Mouse (Mus musculus): ENCODE data around the gene Prm2. TPM values are rescaled to one million over a fixed set of nuclear protein-coding genes. Genes with fewer than 3 reads are reported as not detected.

Prm2 gene
- polyA plus RNA-seq, 1 experiment from 2014 or later = not detected

DNA sequence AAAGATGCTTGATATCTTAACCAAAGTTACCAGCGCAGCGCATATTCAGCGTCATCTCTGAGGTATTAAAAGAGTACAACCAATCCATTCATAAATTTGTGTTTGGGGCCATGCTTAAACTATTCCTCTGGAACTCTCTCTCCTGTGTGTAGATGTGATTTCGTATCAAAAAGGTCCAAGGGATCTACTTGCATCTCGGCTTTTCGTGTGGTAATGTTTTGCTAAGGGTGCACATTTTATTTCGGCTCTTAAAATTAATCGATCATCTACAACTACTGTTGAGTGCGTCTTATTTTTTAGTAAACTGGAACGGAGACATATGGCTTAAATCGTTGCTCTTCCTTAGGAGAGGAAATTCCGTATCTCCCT, 38.6 kb upstream of the Prm2 start:
- 10% methylated on average over 12 of the region's 12 CpGs for WGBS
- Histone ChIP-seq H3K9ac (peak overlapping the region; percentile 91), H3K4me3 (peak overlapping the region; percentile 90), H3K4me2 (peak overlapping the region; percentile 94), H3K27me3 (replicated peaks) (no peaks in the 10 kb centered on the region), H3K4me1 (peaks cover 51% of the 10 kb centered on the region), H3K27ac (replicated peaks) (peak overlapping the region; percentile 83; the same call in 1 of the 2 replicates), H3K9me3 (no peaks in the 10 kb centered on the region), H3K36me3 (no peaks in the 10 kb centered on the region)
- ATAC-seq (ENCODE audit: extremely low read depth, insufficient number of reproducible peaks, low FRiP score, low TSS enrichment) = no peak

DNA sequence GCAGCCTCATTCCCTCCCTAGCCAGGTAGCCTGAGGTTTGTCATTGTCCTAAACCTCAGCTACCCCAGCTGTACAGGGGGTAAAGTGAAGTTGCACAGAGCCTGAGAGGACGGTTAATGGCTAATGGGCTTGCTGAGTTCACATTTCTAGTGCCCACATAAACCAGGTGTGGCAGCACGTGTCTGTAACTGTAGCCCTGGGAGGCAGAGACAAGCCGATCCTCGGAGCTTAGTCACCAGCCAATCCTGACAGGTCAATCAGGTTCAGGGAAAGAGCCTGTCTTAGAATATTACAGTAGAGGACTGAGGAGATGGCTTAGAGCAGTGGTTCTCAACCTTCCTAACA, 32.5 kb upstream of the Prm2 start:
- H3K4me1 ChIP-seq = no peaks in the 10 kb centered on the region
- no peak overlapping the region for H3K9ac ChIP-seq
- 59% methylated on average over 4 of the region's 4 CpGs for WGBS
- ATAC-seq (ENCODE audit: extremely low read depth, insufficient number of reproducible peaks, low FRiP score, low TSS enrichment) = no peak
- H3K4me3 ChIP-seq = no peak overlapping the region
- H3K27ac ChIP-seq (replicated peaks) = no peak overlapping the region
- no peaks in the 10 kb centered on the region for H3K9me3 ChIP-seq
- no peak overlapping the region for H3K4me2 ChIP-seq
- no peaks in the 10 kb centered on the region for H3K36me3 ChIP-seq
- no peaks in the 10 kb centered on the region for H3K27me3 ChIP-seq (replicated peaks)

DNA sequence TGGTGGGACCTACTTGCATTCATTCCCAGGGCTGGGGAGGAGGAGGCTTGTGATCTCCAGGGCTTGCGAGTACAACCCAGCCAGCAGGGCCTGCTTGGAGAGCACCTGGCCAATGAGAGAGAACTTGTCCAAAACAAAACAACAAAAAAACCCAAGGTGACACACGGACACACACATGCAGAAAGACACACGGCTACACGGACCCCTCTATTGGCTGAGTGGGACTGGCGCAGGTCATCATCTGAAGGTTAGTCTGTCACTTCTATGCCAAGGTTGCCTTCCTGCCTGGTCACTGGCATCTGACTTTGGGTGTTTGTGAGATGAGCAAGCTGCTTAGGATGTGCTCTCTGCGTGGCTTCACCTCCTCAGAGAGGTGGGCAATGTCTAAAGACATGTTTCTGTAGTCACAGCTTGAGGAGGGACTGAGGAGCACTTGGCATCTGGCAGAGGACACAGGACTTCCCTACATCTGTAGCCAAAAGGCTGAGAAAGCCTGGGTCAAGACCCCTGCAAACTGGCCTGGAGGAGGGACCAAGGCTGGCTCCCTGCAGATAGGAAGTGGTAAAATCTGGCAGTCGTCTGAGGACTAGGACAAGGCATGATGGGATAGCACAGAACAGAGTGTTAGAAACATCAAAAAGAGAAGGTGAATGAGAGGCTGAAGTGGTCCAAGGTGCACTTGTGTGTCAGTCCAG, 32.0 kb upstream of the Prm2 start:
- Histone ChIP-seq H3K4me3 (no peak overlapping the region), H3K9me3 (no peaks in the 10 kb centered on the region), H3K27ac (replicated peaks) (no peak overlapping the region), H3K4me2 (no peak overlapping the region), H3K36me3 (no peaks in the 10 kb centered on the region), H3K9ac (no peak overlapping the region), H3K27me3 (replicated peaks) (no peaks in the 10 kb centered on the region), H3K4me1 (no peaks in the 10 kb centered on the region)
- ATAC-seq (ENCODE audit: extremely low read depth, insufficient number of reproducible peaks, low FRiP score, low TSS enrichment) = no peak
- 73% methylated on average over 7 of the region's 7 CpGs for WGBS

DNA sequence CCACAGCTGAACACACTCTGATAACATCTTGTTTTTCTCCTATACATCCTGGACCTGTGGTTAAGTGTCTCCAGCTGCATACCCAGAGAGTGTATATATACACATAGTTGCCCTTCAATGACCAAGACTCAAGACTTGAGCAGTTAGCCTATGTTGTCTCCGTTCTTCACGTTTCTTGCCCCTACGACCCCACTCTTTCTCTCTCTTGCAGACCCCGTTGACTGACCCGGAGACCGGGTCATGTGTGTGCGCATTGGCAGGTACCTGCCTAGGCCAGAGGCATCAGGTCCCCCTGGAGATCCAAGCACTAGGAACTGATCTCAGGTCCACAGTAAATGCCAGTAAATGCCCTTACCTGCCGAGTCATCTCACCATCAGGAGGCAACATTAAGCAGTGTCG, 31.3 kb upstream of the Prm2 start:
- Histone ChIP-seq H3K27me3 (replicated peaks) (no peaks in the 10 kb centered on the region), H3K9ac (no peak overlapping the region), H3K27ac (replicated peaks) (no peak overlapping the region), H3K36me3 (no peaks in the 10 kb centered on the region), H3K4me2 (no peak overlapping the region), H3K4me3 (no peak overlapping the region), H3K9me3 (no peaks in the 10 kb centered on the region), H3K4me1 (no peaks in the 10 kb centered on the region)
- ATAC-seq (ENCODE audit: extremely low read depth, insufficient number of reproducible peaks, low FRiP score, low TSS enrichment) = no peak
- WGBS = 87% methylated on average over 9 of the region's 9 CpGs

DNA sequence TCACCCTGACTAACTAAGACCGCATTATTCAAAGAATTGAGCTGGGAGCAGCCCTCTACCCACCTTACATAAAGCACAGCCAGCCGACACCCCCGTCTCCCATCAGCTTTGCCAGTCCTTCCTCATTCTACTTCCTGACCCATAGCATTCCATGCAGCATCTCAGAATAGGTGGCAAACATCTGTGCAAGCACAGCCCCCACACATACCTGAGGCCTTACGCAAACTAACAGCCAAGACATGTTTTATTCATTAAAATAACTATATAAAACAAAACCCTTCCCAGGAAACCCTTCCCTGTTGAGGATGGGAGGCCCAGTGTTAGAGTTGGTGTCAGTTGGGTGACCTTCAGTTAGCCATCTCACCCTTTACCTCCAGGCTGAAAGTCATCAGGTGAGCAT, 29.9 kb upstream of the Prm2 start:
- WGBS = 77% methylated on average over 4 of the region's 4 CpGs

DNA sequence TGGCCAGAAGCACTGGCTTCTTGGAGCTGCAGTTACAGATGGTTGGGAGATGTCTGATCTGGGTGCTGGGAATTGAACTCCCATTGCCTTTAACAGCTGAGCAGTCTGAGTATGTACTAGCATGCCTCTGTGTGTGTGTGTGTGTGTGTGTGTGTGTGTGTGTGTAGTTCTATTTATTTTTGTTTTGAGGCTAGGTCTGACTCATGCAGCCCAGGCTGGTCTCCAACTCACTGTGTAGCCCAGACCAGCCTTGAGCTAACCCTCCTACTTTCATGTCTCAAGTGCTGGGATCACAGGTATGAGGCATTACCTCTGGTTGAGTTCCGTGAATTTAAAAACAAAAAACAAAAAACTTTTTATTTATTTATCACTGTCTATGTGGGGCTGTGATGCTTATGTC, 28.6 kb upstream of the Prm2 start:
- Histone ChIP-seq H3K4me3 (no peak overlapping the region), H3K36me3 (no peaks in the 10 kb centered on the region), H3K4me1 (peaks cover 15% of the 10 kb centered on the region), H3K9me3 (no peaks in the 10 kb centered on the region), H3K27ac (replicated peaks) (no peak overlapping the region), H3K9ac (no peak overlapping the region), H3K4me2 (no peak overlapping the region), H3K27me3 (replicated peaks) (no peaks in the 10 kb centered on the region)
- 76% methylated on average over 1 of the region's 1 CpGs for WGBS
- ATAC-seq (ENCODE audit: extremely low read depth, insufficient number of reproducible peaks, low FRiP score, low TSS enrichment) = no peak

More for the DNA sequence above, 29.9 kb upstream of the Prm2 start:
- H3K4me3 ChIP-seq = no peak overlapping the region
- no peak overlapping the region for H3K9ac ChIP-seq
- H3K27ac ChIP-seq (replicated peaks) = no peak overlapping the region
- H3K27me3 ChIP-seq (replicated peaks) = no peaks in the 10 kb centered on the region
- H3K4me1 ChIP-seq = 0 out of 2 replicates have a peak, but pooled peaks cover 3% of the 10 kb centered on the region
- H3K4me2 ChIP-seq = no peak overlapping the region
- no peaks in the 10 kb centered on the region for H3K36me3 ChIP-seq
- no peak for ATAC-seq (ENCODE audit: extremely low read depth, insufficient number of reproducible peaks, low FRiP score, low TSS enrichment)
- H3K9me3 ChIP-seq = no peaks in the 10 kb centered on the region

DNA sequence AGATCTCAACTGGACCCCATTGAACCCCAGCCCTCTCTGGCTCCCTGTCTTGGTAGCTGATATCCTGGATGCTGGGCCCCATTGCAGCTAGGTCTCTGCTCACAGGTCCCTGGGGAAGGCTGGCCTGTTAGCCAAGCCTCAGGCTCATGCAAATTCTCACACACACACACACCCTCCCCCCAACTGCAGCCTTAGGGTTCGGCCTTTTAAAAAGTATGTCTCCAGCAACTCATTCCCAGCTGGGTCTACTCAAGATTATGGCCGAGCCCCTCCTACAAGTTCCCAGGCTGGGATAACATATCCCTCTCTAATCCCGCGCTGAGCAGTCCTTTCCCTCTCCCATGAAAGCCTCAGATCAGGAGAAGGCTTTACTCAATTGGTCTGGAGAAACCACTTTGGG, 25.5 kb upstream of the Prm2 start:
- 50% methylated on average over 4 of the region's 4 CpGs for WGBS
- Histone ChIP-seq H3K9me3 (no peaks in the 10 kb centered on the region), H3K36me3 (no peaks in the 10 kb centered on the region), H3K4me2 (no peak overlapping the region), H3K4me1 (peaks cover 28% of the 10 kb centered on the region), H3K27ac (replicated peaks) (no peak overlapping the region), H3K27me3 (replicated peaks) (no peaks in the 10 kb centered on the region), H3K9ac (no peak overlapping the region), H3K4me3 (no peak overlapping the region)
- ATAC-seq (ENCODE audit: extremely low read depth, insufficient number of reproducible peaks, low FRiP score, low TSS enrichment) = no peak

DNA sequence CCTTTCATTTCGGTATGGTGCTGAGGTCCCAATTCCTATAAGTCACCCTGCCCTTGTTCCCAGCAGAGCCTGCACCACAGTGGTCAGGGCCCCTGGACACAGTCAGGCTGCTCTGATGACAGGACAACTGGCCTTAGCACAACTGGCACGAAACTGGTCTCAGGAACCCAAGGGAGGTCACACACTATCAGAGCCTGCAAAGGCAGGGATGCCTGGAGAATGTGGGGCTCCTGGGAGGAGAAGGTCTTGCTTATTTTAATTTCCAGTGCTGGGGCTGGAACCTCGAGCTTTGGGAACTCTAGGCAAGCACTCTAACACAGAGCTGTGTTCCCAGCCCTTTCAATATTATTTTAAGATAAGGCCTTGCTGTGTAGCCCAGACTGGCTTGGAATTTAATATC, 24.0 kb upstream of the Prm2 start:
- Histone ChIP-seq H3K27me3 (replicated peaks) (no peaks in the 10 kb centered on the region), H3K9me3 (no peaks in the 10 kb centered on the region), H3K9ac (no peak overlapping the region), H3K4me3 (no peak overlapping the region), H3K36me3 (no peaks in the 10 kb centered on the region), H3K27ac (replicated peaks) (peak overlapping the region; percentile 43; the same call in 1 of the 2 replicates), H3K4me2 (no peak overlapping the region), H3K4me1 (peaks cover 30% of the 10 kb centered on the region)
- WGBS = 34% methylated on average over 3 of the region's 3 CpGs
- no peak for ATAC-seq (ENCODE audit: extremely low read depth, insufficient number of reproducible peaks, low FRiP score, low TSS enrichment)

DNA sequence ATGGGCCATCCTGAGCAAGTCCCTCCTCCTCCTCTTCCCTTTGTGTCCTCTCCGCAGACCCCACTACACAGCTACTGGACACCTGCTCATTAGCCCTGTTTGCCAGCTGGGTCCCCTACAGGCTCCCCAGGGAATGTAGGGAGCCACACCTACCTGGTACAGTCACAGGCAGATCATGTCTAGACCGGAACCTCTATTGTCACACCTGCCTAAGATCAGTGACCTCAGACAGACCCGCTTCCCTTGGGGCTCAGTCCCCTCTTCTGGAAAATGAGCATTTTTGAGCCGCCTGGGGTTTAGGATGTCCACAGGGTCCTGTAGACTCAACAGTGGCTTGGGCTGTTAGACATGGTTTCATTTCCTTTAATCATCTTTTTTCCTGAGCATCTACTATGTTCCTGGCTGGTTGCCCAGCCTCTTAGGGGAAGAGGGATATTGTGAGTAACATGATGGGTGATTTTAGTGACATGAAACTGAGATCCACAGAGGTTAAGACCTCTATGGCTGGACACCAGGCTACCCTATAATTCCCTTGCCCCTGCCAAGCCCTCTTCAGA, 22.7 kb upstream of the Prm2 start:
- Histone ChIP-seq H3K9ac (no peak overlapping the region), H3K36me3 (no peaks in the 10 kb centered on the region), H3K4me1 (peaks cover 38% of the 10 kb centered on the region), H3K27ac (replicated peaks) (no peak overlapping the region), H3K4me2 (no peak overlapping the region), H3K27me3 (replicated peaks) (no peaks in the 10 kb centered on the region), H3K9me3 (no peaks in the 10 kb centered on the region), H3K4me3 (no peak overlapping the region)
- ATAC-seq (ENCODE audit: extremely low read depth, insufficient number of reproducible peaks, low FRiP score, low TSS enrichment) = no peak
- 82% methylated on average over 4 of the region's 4 CpGs for WGBS

DNA sequence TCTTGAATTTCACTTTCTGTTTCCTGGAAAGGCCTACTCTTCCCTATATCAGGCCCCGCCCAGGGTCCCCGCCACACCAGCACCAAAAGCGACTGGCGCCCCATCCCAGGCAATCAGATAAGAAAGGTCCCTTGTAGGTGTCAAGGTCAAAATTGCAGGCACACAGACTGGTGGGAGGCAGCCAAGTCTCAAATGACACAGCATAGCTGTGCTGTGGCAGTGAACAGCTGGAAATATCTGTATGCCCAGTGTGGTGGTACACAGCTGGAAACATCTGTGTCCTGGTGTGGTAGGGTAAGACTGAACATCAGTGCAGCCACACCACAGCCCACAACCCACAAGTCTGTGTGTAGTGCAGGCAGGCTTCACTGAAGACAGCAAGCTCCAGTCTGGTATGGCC, 18.9 kb upstream of the Prm2 start:
- no peak overlapping the region for H3K4me3 ChIP-seq
- H3K9me3 ChIP-seq = no peaks in the 10 kb centered on the region
- ATAC-seq (ENCODE audit: extremely low read depth, insufficient number of reproducible peaks, low FRiP score, low TSS enrichment) = no peak
- 38% methylated on average over 4 of the region's 4 CpGs for WGBS
- no peaks in the 10 kb centered on the region for H3K36me3 ChIP-seq
- H3K27me3 ChIP-seq (replicated peaks) = peaks cover 5% of the 10 kb centered on the region; the same call in 1 of the 2 replicates
- no peak overlapping the region for H3K9ac ChIP-seq
- no peak overlapping the region for H3K27ac ChIP-seq (replicated peaks)
- H3K4me2 ChIP-seq = no peak overlapping the region
- peaks cover 37% of the 10 kb centered on the region for H3K4me1 ChIP-seq

DNA sequence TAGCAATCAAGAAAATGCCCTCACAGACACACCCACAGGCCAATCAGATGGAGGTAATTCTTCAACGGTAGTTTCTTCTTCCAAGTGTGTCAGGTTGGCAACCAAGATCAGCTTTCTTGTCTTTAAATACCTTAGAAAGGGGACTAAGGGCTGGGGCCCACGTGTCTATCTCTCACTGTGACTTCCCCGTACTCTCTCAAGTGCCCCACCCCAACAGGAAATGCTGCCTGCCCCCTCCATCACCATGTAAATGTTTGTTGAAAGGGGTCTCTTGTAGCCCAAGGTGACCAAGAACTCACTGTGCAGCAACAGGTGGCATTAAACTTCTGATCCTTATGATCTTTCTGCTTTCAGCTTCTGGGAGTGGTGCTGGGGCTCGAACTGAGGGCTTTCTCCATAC, 17.8 kb upstream of the Prm2 start:
- Histone ChIP-seq H3K4me3 (no peak overlapping the region), H3K4me1 (peaks cover 30% of the 10 kb centered on the region), H3K36me3 (no peaks in the 10 kb centered on the region), H3K9ac (no peak overlapping the region), H3K4me2 (no peak overlapping the region), H3K27me3 (replicated peaks) (peaks cover 5% of the 10 kb centered on the region; the same call in 1 of the 2 replicates), H3K27ac (replicated peaks) (no peak overlapping the region), H3K9me3 (no peaks in the 10 kb centered on the region)
- WGBS = 75% methylated on average over 4 of the region's 4 CpGs
- no peak for ATAC-seq (ENCODE audit: extremely low read depth, insufficient number of reproducible peaks, low FRiP score, low TSS enrichment)

DNA sequence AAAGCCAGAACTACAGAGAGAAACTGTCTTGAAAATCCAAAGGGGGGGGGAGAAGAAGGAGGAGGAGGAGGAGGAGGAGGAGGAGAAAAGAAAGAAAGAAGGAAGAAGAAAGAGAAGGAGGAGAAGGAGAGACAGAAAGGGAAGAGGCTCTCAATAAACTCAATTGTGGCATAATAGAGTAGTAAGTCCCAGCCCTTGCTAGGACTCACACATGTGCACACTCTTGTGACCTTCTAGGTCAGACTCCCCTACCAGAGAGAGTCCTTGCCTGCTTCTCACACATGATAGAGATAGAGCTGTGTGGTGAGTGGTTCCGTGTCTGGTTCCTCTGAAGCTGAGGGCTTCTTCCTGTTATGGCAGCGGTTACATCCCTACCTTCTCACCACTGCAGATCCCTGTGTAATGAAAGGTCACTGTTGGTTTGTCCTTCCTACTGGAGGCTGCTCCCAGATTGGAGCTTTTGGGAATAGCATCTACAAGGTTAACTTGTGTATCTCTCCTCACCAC, 17.0 kb upstream of the Prm2 start, which contains the start of gene Gm11172:
Gm11172 (plus strand) TSS at position 51 of the 507 bp plus-strand sequence.
- no peak within 1 kb of the TSS for H3K27ac ChIP-seq (replicated peaks)
- peaks cover 30% of the 10 kb centered on the region for H3K4me1 ChIP-seq
- H3K36me3 ChIP-seq = no peaks in the 10 kb centered on the region
- no peak within 1 kb of the TSS for H3K9ac ChIP-seq
- H3K4me2 ChIP-seq = no peak within 1 kb of the TSS
- peaks cover 5% of the 10 kb centered on the region; the same call in 1 of the 2 replicates for H3K27me3 ChIP-seq (replicated peaks)
- 67% methylated on average over 2 of the region's 2 CpGs for WGBS
- no peak within 1 kb of the TSS for H3K4me3 ChIP-seq
- no peak for ATAC-seq (ENCODE audit: extremely low read depth, insufficient number of reproducible peaks, low FRiP score, low TSS enrichment)
- H3K9me3 ChIP-seq = no peaks in the 10 kb centered on the region
